Mouse (Mus musculus) lung, postnatal 0 days (tissue): ENCODE measurements around the gene B4galnt1.

Experiments
- CTCF ChIP-seq: IDR thresholded peaks from 2 replicates; pipeline ENCODE4 v1.5.1; 2016; ENCODE audit warnings: antibody characterized with exemption, mild to moderate bottlenecking
- EP300 ChIP-seq: IDR thresholded peaks from 2 replicates; pipeline ENCODE4 v1.6.1; 2016; ENCODE audit warnings: antibody characterized with exemption, mild to moderate bottlenecking, control low read depth

DNA sequence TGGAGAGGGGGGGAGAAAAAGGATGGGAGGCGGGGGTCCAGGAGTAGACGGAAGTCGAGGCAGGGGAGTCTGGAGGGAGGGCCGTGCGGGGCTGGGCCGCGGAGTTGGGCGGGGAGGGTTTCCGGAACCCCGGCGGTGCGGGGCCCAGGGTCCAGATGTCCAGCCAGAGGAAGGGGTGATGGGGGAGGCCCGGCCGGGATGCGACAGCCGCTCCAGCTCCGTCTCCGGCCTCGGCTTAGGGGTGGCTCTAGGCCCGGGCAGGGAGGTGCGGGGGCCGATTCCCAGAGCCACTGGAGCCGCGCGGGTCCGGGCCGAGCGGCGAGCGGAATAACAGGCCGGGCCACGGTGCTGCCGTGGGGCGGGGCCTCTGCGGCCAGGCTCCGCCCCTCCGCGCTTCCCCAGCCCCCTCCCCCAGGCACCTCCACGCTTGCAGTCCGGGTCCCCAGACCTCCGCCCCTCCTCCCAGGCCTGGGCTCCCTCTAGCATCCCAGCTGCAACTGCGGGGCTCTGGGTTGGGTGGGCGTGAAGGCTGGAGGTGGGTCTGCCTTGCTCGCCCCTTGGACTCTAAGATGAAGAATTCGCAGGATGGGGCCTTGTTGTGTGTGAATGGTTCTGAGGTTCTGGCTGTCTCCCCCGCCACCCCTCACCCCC, 23.6 kb downstream of the B4galnt1 start:
- TF ChIP-seq CTCF (no peak), EP300 (no peak)
